Mouse (Mus musculus): ENCODE measurements at regions not wholly inside any gene's neighbourhood (a gene's known extent, or its start where the extent isn't known, plus 50 kb on each side); places are given as distances from the start of the nearest gene placed in this dataset.

DNA sequence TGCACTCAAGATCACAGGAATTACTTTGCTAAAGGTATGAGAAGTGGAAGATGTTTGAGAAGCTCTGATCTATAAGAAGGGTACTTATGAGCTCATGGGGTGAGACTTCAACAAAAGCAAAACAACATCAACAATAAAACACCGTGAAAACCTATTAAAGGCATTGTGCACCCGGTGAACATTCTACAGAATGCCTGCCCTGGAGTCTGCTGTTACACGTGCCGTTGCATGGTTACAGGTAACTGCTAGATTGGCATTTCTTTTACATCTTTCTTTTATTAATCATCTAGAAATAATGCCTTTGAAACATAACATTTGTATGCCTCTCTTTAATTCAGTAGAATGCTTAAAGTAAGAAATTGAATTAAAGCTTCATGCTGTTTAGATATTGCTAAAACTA is 661.0 kb downstream of the Pcdh18 start:
- Histone ChIP-seq H3K27ac (no peak overlapping the region), H3K9me3 (ENCODE audit: low read length) (no peaks in the 10 kb centered on the region), H3K36me3 (ENCODE audit: insufficient read depth, low read length) (no peaks in the 10 kb centered on the region), H3K9ac (replicated peaks; ENCODE audit: low read length) (no peak overlapping the region), H3K4me2 (ENCODE audit: low read depth, low read length) (no peak overlapping the region), H3K27me3 (ENCODE audit: insufficient read depth, low read length) (no peaks in the 10 kb centered on the region), H3K4me1 (ENCODE audit: insufficient read depth, low read length) (no peaks in the 10 kb centered on the region), H3K4me3 (ENCODE audit: low read length) (no peak overlapping the region)
- no peak for ATAC-seq
- 27% methylated on average over 4 of the region's 4 CpGs for WGBS
- no peak for TF ChIP-seq CTCF (IDR thresholded peaks at IDR 0.05; ENCODE audit: low read depth)
- no peak for DNase-seq (ENCODE audit: low spot score)

DNA sequence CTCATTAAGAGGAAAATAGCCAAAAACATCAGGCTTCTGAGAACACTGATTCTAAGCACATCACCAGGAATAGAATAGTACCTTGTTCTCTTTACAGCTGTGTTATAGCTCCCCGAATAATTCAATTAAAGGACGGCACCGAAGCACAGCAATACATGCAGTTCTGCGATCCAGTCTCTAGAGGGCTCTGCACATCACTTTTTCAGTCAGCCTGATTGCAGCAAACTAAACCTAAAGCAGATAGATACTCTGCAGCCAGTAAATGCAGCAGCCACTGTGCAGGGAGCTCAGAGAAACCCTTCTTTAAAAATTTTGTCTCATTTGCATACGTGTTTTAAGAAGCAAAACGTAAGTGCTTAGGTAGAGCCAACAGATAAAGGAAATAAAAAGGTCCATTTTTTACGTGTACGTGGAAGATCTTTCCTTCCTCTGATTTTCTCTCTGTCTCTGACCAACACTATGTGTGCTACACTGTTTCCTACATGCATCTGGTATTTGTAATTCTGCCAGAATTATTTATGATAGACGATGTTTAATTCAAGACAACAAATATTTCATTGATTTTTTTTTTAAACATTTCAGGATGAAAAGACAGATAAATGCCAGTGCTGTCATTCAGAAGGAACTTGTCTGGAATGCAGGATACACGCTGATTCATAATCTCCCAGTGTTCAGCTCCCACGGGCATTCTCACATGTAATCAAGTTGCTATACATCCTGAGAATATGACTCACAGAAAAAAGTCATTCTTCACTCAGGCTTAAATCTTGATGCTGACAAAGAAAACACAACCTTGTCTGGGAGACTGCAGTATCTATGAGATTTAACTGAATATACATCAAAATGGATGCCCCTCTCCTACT is 663.1 kb downstream of the Pcdh18 start:
- ATAC-seq (peak; percentile 80; the same call in 1 of the 2 replicates), DNase-seq (ENCODE audit: low spot score) (peak; percentile 89)
- Histone ChIP-seq H3K4me2 (ENCODE audit: low read depth, low read length) (peak overlapping the region; percentile 19; the same call in 1 of the 2 replicates), H3K36me3 (ENCODE audit: insufficient read depth, low read length) (no peaks in the 10 kb centered on the region), H3K4me1 (ENCODE audit: insufficient read depth, low read length) (no peaks in the 10 kb centered on the region), H3K27me3 (ENCODE audit: insufficient read depth, low read length) (no peaks in the 10 kb centered on the region), H3K9me3 (ENCODE audit: low read length) (no peaks in the 10 kb centered on the region), H3K4me3 (ENCODE audit: low read length) (no peak overlapping the region), H3K9ac (replicated peaks; ENCODE audit: low read length) (no peak overlapping the region), H3K27ac (no peak overlapping the region)
- WGBS, result 19% methylated on average over 11 of the region's 11 CpGs
- peak; percentile 85 for TF ChIP-seq CTCF (IDR thresholded peaks at IDR 0.05; ENCODE audit: low read depth)

GRCm38 (mm10) chr3:49068801-49069200 is 688.3 kb downstream of the Pcdh18 start:
- H3K4me2 ChIP-seq (ENCODE audit: low read depth, low read length), result no peak overlapping the region
- no peak for DNase-seq (ENCODE audit: low spot score)
- no peak for TF ChIP-seq CTCF (IDR thresholded peaks at IDR 0.05; ENCODE audit: low read depth)
- H3K4me1 ChIP-seq (ENCODE audit: insufficient read depth, low read length), result no peaks in the 10 kb centered on the region
- ATAC-seq, result no peak
- no peak overlapping the region for H3K27ac ChIP-seq
- H3K27me3 ChIP-seq (ENCODE audit: insufficient read depth, low read length), result no peaks in the 10 kb centered on the region
- no peaks in the 10 kb centered on the region for H3K36me3 ChIP-seq (ENCODE audit: insufficient read depth, low read length)
- H3K9me3 ChIP-seq (ENCODE audit: low read length), result no peaks in the 10 kb centered on the region
- H3K4me3 ChIP-seq (ENCODE audit: low read length), result no peak overlapping the region
- no peak overlapping the region for H3K9ac ChIP-seq (replicated peaks; ENCODE audit: low read length)

- no peak overlapping the region for H3K9ac ChIP-seq (replicated peaks; ENCODE audit: low read length)
- no peaks in the 10 kb centered on the region for H3K4me1 ChIP-seq (ENCODE audit: insufficient read depth, low read length)
- no peak overlapping the region for H3K4me2 ChIP-seq (ENCODE audit: low read depth, low read length)
- H3K4me3 ChIP-seq (ENCODE audit: low read length), result no peak overlapping the region
- 86% methylated on average over 9 of the region's 9 CpGs for WGBS
- no peak for DNase-seq (ENCODE audit: low spot score)
- no peak overlapping the region for H3K27ac ChIP-seq
- ATAC-seq, result no peak
- H3K36me3 ChIP-seq (ENCODE audit: insufficient read depth, low read length), result no peaks in the 10 kb centered on the region
- no peaks in the 10 kb centered on the region for H3K9me3 ChIP-seq (ENCODE audit: low read length)
- no peak for TF ChIP-seq CTCF (IDR thresholded peaks at IDR 0.05; ENCODE audit: low read depth)
- H3K27me3 ChIP-seq (ENCODE audit: insufficient read depth, low read length), result no peaks in the 10 kb centered on the region
Measured at GRCm38 (mm10) chr3:49062081-49062480, 695.0 kb downstream of the Pcdh18 start.

GRCm38 (mm10) chr3:49032981-49033380 is 724.1 kb downstream of the Pcdh18 start:
- H3K4me2 ChIP-seq (ENCODE audit: low read depth, low read length), result no peak overlapping the region
- DNase-seq (ENCODE audit: low spot score) (peak; percentile 91), ATAC-seq (peak; percentile 96)
- no peaks in the 10 kb centered on the region for H3K9me3 ChIP-seq (ENCODE audit: low read length)
- no peak overlapping the region for H3K27ac ChIP-seq
- no peak overlapping the region for H3K4me3 ChIP-seq (ENCODE audit: low read length)
- no peaks in the 10 kb centered on the region for H3K36me3 ChIP-seq (ENCODE audit: insufficient read depth, low read length)
- no peaks in the 10 kb centered on the region for H3K4me1 ChIP-seq (ENCODE audit: insufficient read depth, low read length)
- no peak overlapping the region for H3K9ac ChIP-seq (replicated peaks; ENCODE audit: low read length)
- no peaks in the 10 kb centered on the region for H3K27me3 ChIP-seq (ENCODE audit: insufficient read depth, low read length)
- no peak for TF ChIP-seq CTCF (IDR thresholded peaks at IDR 0.05; ENCODE audit: low read depth)
- 41% methylated on average over 5 of the region's 5 CpGs for WGBS

DNA sequence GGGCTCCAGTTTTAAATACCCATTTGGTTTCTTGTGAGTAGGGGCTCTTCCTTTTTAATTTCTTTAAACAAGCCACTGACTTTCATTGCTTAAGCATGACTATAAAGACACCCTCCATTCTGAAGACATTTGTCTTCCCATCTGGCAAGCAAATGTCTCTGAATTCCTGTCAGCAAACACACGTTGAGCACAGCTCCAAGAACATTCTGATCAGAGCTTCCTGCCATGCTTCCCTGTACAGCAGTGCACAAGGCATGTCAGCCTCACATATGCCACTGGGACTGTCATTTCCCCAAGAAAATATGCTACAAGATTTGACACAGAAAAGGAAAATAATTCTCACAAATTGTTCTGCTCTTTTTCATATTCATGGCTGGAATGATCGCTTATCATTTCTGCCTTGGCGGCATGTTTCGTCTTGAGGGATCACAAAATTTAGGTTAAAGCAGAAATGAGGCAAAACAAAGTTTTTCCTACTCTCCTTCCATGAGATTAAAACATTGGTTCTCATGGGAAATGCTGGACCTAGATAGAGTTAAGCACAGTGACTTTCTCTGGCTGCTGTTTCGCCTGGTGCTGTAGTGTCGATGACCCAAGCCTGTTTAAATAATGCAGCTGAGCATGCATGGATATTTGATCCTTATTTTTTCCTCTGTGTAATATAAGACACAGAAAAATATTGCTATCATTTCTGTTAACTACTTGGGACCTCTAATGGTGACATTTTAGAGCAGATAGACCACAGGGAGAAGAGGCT is 747.7 kb downstream of the Pcdh18 start:
- Histone ChIP-seq H3K9ac (replicated peaks; ENCODE audit: low read length) (no peak overlapping the region), H3K4me1 (ENCODE audit: insufficient read depth, low read length) (no peaks in the 10 kb centered on the region), H3K4me2 (ENCODE audit: low read depth, low read length) (no peak overlapping the region), H3K27ac (no peak overlapping the region), H3K27me3 (ENCODE audit: insufficient read depth, low read length) (no peaks in the 10 kb centered on the region), H3K9me3 (ENCODE audit: low read length) (no peaks in the 10 kb centered on the region), H3K4me3 (ENCODE audit: low read length) (no peak overlapping the region), H3K36me3 (ENCODE audit: insufficient read depth, low read length) (no peaks in the 10 kb centered on the region)
- ATAC-seq (no peak), DNase-seq (ENCODE audit: low spot score) (no peak)
- 74% methylated on average over 6 of the region's 6 CpGs for WGBS
- no peak for TF ChIP-seq CTCF (IDR thresholded peaks at IDR 0.05; ENCODE audit: low read depth)
